Mouse (Mus musculus): ENCODE results near the gene Cdcp2.

DNA sequence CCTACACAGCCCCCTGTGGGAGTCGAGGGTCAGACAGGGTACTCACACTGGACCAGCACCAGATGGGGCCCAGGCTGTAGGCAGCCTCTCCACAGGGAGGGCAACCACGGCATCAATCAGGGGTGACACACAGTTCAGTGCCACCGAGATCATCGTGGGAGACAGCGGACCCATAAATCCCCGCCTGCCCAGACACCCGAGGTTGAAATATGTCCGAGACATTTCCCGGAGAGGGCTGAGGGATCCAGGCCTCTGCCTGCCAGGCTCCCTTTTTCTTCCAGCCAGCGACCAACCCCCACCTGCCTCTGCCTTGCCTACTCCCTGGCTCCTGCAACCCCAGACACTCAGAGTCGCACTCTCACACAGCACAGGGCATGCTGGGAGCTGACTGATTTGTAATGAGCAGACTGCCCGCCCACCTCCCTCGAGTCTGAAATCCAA, 11.6 kb downstream of the Cdcp2 start:
- TF ChIP-seq CTCF (IDR thresholded peaks at IDR 0.05; ENCODE audit: control insufficient read depth, insufficient read depth, insufficient read length): no peak
- TF ChIP-seq MYOD1 (IDR thresholded peaks at IDR 0.05; ENCODE audit: control insufficient read depth, insufficient read length, low read depth): no peak
- no peak for TF ChIP-seq USF1 (IDR thresholded peaks at IDR 0.05; ENCODE audit: low read depth)
